Mouse (Mus musculus) bone marrow macrophage, adult 2 months (primary cell): Measurements from ENCODE around the gene Ctnna3.

Experiments used
- CTCF ChIP-seq: IDR thresholded peaks from 2 replicates; pipeline ENCODE4 v1.5.1; 2012; ENCODE audit warnings: low read depth, mild to moderate bottlenecking, low read length, moderate library complexity
- POLR2A ChIP-seq: IDR thresholded peaks from 2 replicates; pipeline ENCODE4 v1.6.1; 2012; ENCODE audit warnings: mild to moderate bottlenecking, low read depth, low read length, borderline replicate concordance

DNA sequence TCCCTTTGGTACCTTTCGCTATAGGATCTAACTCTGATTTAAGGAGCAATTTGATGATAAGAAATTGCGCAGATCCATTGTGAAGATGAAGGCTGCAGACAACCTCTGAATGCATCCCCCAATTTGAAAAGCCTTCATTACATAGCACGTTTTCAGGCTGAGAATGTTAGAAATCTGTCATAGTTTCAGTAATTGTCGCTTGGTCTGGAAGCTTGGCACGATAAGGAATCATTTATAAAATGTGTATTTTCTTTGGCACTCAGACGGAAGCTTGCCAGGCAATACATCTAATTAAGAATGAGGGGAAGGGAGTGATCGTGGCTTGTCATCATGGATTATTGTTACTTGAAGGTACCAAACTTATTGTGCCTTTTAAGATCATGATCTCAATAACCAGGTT, 1511.1 kb downstream of the Ctnna3 start:
- TF ChIP-seq POLR2A (no peak), CTCF (no peak)
